Mouse (Mus musculus): ENCODE measurements at regions not wholly inside any gene's neighbourhood (a gene's known extent, or its start where the extent isn't known, plus 50 kb on each side); places are given as distances from the start of the nearest gene placed in this dataset.

- no peak for DNase-seq (ENCODE audit: low read depth, low spot score)
Observed at GRCm38 (mm10) chr1:83728810-83729209, 320.8 kb upstream of the Sphkap start.

- no peak for DNase-seq (ENCODE audit: low read depth, low spot score)
Observed at GRCm38 (mm10) chr1:83727938-83728337, 319.9 kb upstream of the Sphkap start.

- DNase-seq (ENCODE audit: low read depth, low spot score) = peak; percentile 77
Observed at GRCm38 (mm10) chr1:83727215-83727614, 319.2 kb upstream of the Sphkap start.

- DNase-seq (ENCODE audit: low read depth, low spot score) = no peak
Observed at GRCm38 (mm10) chr1:83723096-83723495, 315.1 kb upstream of the Sphkap start.

GRCm38 (mm10) chr1:83720166-83720565 lies 312.2 kb upstream of the Sphkap start:
- no peak for DNase-seq (ENCODE audit: low read depth, low spot score)

- DNase-seq (ENCODE audit: low read depth, low spot score) = peak; percentile 46
Observed at GRCm38 (mm10) chr1:83717056-83717455, 309.1 kb upstream of the Sphkap start.

- DNase-seq (ENCODE audit: low read depth, low spot score) = no peak
Observed at GRCm38 (mm10) chr1:83701696-83702404, 293.9 kb upstream of the Sphkap start.

- peak; percentile 7 for DNase-seq (ENCODE audit: low read depth, low spot score)
Observed at GRCm38 (mm10) chr1:83697422-83697821, 289.4 kb upstream of the Sphkap start.

- no peak for DNase-seq (ENCODE audit: low read depth, low spot score)
Observed at GRCm38 (mm10) chr1:83685221-83685620, 277.2 kb upstream of the Sphkap start.

GRCm38 (mm10) chr1:83665326-83665725 lies 257.3 kb upstream of the Sphkap start:
- no peak for DNase-seq (ENCODE audit: low read depth, low spot score)

- DNase-seq (ENCODE audit: low read depth, low spot score) = no peak
Observed at GRCm38 (mm10) chr1:83661808-83662802, 254.1 kb upstream of the Sphkap start.

- DNase-seq (ENCODE audit: low read depth, low spot score) = no peak
Observed at GRCm38 (mm10) chr1:83653661-83654060, 245.7 kb upstream of the Sphkap start.

- DNase-seq (ENCODE audit: low read depth, low spot score) = no peak
Observed at GRCm38 (mm10) chr1:83645606-83646005, 237.6 kb upstream of the Sphkap start.

GRCm38 (mm10) chr1:83642656-83643055 lies 234.7 kb upstream of the Sphkap start:
- no peak for DNase-seq (ENCODE audit: low read depth, low spot score)

GRCm38 (mm10) chr1:83636051-83636450 lies 228.1 kb upstream of the Sphkap start:
- DNase-seq (ENCODE audit: low read depth, low spot score) = no peak

- DNase-seq (ENCODE audit: low read depth, low spot score) = no peak
Observed at GRCm38 (mm10) chr1:83631798-83632197, 223.8 kb upstream of the Sphkap start.

- DNase-seq (ENCODE audit: low read depth, low spot score) = no peak
Observed at GRCm38 (mm10) chr1:83631394-83631793, 223.4 kb upstream of the Sphkap start.

- DNase-seq (ENCODE audit: low read depth, low spot score) = no peak
Observed at GRCm38 (mm10) chr1:83587258-83587657, 179.3 kb upstream of the Sphkap start.

GRCm38 (mm10) chr1:83583041-83583440 lies 175.0 kb upstream of the Sphkap start:
- no peak for DNase-seq (ENCODE audit: low read depth, low spot score)

- no peak for DNase-seq (ENCODE audit: low read depth, low spot score)
Observed at GRCm38 (mm10) chr1:83569991-83570390, 162.0 kb upstream of the Sphkap start.

GRCm38 (mm10) chr1:83568746-83569145 lies 160.7 kb upstream of the Sphkap start:
- DNase-seq (ENCODE audit: low read depth, low spot score) = no peak

GRCm38 (mm10) chr1:83551617-83552016 lies 143.6 kb upstream of the Sphkap start:
- no peak for DNase-seq (ENCODE audit: low read depth, low spot score)

- DNase-seq (ENCODE audit: low read depth, low spot score) = no peak
Observed at GRCm38 (mm10) chr1:83535461-83535860, 127.5 kb upstream of the Sphkap start.

Data from forelimb bud, embryonic 11.5 days (tissue).